Mouse (Mus musculus) lung, adult 2 months (tissue): ENCODE results near the gene Mettl1. TPM values are rescaled to one million over a fixed set of nuclear protein-coding genes. Genes with fewer than 3 reads are reported as not detected.
"Not testable (repeated sequence)": the region's sequence is repeated elsewhere in the genome, so short reads cannot be mapped to it uniquely, and the experiment has no call there.

Experiments
- DNase-seq: peaks from one replicate; pipeline ENCODE4 v3.0.0; 2022
- H3K4me1 ChIP-seq: fragments of 200-500 bp; 2 replicates; pipeline ENCODE4 v1.6.1; 2011; ENCODE audit warnings: low read length; ENCODE audit not compliant: control insufficient read depth, insufficient read depth
- H3K4me3 ChIP-seq: fragments of 200-500 bp; replicated peaks from 2 replicates; pipeline ENCODE3; 2011; ENCODE audit warnings: low read depth, mild to moderate bottlenecking, control low read depth, low read length; ENCODE audit errors: extremely low read depth
- CTCF ChIP-seq: fragments of 200-500 bp; IDR thresholded peaks from 2 replicates; pipeline ENCODE4 v1.5.1; 2011; ENCODE audit warnings: mild to moderate bottlenecking, low read length, control low read depth; ENCODE audit not compliant: insufficient read depth
- POLR2A ChIP-seq: fragments of 200-500 bp; IDR thresholded peaks from 2 replicates; pipeline ENCODE4 v1.6.1; 2011; ENCODE audit warnings: low read depth, mild to moderate bottlenecking, control low read depth, low read length, borderline replicate concordance; ENCODE audit errors: extremely low read depth
- WGBS: fragments of 180-500 bp; shearing (Covaris S2); methylation state at CpG from one replicate; pipeline ENCODE4 v1.1.7; 2018; 5-methylcytosine and 5-hydroxymethylcytosine counted together
- polyA plus RNA-seq: library from polyadenylated mRNA; depleted of rRNA; stranded (reverse); fragments of >200 nt; gene quantifications from 2 replicates; pipeline ENCODE4 v1.2.3, GENCODE M21; 2012

Mettl1 gene
- polyA plus RNA-seq, 1 experiment: 14.5 TPM

DNA sequence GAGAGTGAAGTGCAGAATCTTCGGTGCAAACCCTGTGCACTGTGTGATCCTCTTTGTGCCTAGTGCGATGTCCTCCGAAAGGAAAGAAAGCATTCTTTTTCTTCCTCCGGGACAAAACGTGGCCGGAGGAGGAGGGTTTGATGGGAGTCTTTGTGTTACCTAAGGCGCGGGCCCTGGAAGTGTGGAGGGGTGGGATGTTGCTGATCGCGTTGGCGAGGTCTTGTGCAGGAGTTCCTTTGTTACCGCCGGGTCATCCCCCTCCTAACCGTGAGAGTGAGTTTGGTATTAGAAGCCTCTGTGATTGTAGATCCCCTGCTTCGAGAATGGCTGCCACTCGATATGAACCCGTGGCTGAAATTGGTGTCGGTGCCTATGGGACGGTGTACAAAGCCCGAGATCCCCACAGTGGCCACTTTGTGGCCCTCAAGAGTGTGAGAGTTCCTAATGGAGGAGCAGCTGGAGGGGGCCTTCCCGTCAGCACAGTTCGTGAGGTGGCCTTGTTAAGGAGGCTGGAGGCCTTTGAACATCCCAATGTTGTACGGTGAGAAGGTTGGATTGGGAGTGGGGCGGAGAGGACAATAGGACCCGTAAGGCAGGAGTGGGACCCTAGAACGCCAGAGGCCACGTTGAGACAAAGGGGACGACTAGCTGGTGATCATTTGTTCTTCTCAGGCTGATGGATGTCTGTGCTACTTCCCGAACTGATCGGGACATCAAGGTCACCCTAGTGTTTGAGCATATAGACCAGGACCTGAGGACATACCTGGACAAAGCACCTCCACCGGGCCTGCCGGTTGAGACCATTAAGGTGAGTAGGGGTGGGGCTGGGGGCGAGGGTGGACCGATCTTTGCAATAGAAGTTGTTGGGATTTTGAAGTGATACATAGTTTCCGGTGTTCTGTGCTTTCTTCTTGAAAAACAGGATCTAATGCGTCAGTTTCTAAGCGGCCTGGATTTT lies 23.0 kb downstream of the Mettl1 start:
- Histone ChIP-seq H3K4me1 (peaks cover 12% of the 10 kb centered on the region; the same call in 1 of the 2 replicates), H3K4me3 (peak overlapping the region; percentile 84)
- peak; percentile 31 for DNase-seq
- 9% methylated on average over 37 of the region's 37 CpGs for WGBS
- no peak for TF ChIP-seq CTCF
- no peak for TF ChIP-seq POLR2A

GRCm38 (mm10) chr10:127065981-127066380 lies 24.8 kb downstream of the Mettl1 start:
- no peak for DNase-seq
- WGBS: 63% methylated on average over 9 of the region's 9 CpGs
- H3K4me1 ChIP-seq: peaks cover 12% of the 10 kb centered on the region; the same call in 1 of the 2 replicates
- TF ChIP-seq POLR2A (no peak), CTCF (no peak)
- H3K4me3 ChIP-seq: no peak overlapping the region

- no peak overlapping the region for H3K4me3 ChIP-seq
- WGBS: 91% methylated on average over 14 of the region's 14 CpGs
- peaks cover 12% of the 10 kb centered on the region; the same call in 1 of the 2 replicates for H3K4me1 ChIP-seq
- TF ChIP-seq CTCF (no peak), POLR2A (no peak)
- no peak for DNase-seq
Measured at GRCm38 (mm10) chr10:127066519-127067018, 25.4 kb downstream of the Mettl1 start.

DNA sequence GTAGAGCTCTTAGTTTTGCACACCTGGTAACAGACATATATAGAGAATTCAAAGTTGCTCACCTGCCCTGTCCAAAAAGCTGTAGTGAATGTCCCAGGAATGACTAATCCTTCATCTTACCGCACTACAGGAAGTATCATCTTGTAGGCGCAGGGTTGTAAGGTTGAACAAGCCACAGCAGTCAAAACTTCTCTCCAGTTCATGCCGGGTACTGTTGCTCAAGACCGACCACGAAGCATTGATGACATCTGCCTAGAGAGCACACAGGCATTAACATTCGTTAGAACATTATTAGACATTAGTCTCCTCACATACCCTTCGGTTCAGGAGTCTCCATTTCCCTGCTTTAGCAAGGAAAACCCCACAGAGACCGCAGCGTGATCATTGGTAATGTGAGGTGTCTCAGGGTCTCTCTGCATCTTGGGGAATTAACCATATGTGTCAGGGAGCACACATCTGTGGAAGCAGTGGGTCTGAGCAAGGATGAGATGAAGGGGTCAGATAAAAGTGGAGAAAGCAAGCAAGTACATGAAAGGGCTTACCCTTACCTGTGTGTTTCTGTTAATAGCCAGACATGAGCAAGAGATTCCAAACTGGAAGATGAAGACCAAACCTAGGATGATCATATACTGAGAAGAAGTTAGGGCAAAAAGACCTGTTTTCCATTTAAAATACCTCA lies 27.3 kb downstream of the Mettl1 start:
- Histone ChIP-seq H3K4me3 (no peak overlapping the region), H3K4me1 (peaks cover 12% of the 10 kb centered on the region; the same call in 1 of the 2 replicates)
- no peak for TF ChIP-seq CTCF
- no peak for TF ChIP-seq POLR2A
- 59% methylated on average over 9 of the region's 9 CpGs for WGBS
- no peak for DNase-seq

GRCm38 (mm10) chr10:127069281-127070189 lies 28.3 kb downstream of the Mettl1 start:
- TF ChIP-seq POLR2A: no peak
- no peak for TF ChIP-seq CTCF
- Histone ChIP-seq H3K4me1 (peaks cover 9% of the 10 kb centered on the region; the same call in 1 of the 2 replicates), H3K4me3 (peak overlapping the region; percentile 93)
- 5% methylated on average over 30 of the region's 30 CpGs for WGBS
- no peak for DNase-seq

- WGBS: under 1% methylated on average over 36 of the region's 36 CpGs
- TF ChIP-seq CTCF (no peak), POLR2A (peak; percentile 80; the same call in 1 of the 2 replicates)
- H3K4me1 ChIP-seq: peaks cover 6% of the 10 kb centered on the region; the same call in 1 of the 2 replicates
- peak within 1 kb of the TSS; percentile 93 for H3K4me3 ChIP-seq
- peak; percentile 76 for DNase-seq
Measured at GRCm38 (mm10) chr10:127070190-127071121, 29.2 kb downstream of the Mettl1 start, which contains the start of gene Tspan31. TSS of gene Tspan31 (minus strand) at chr10:127070264.

- WGBS: 66% methylated on average over 9 of the region's 9 CpGs
- Histone ChIP-seq H3K4me1 (peaks cover 6% of the 10 kb centered on the region; the same call in 1 of the 2 replicates), H3K4me3 (no peak overlapping the region)
- DNase-seq: no peak
- TF ChIP-seq CTCF (no peak), POLR2A (no peak)
Measured at GRCm38 (mm10) chr10:127071203-127071602, 30.0 kb downstream of the Mettl1 start.

DNA sequence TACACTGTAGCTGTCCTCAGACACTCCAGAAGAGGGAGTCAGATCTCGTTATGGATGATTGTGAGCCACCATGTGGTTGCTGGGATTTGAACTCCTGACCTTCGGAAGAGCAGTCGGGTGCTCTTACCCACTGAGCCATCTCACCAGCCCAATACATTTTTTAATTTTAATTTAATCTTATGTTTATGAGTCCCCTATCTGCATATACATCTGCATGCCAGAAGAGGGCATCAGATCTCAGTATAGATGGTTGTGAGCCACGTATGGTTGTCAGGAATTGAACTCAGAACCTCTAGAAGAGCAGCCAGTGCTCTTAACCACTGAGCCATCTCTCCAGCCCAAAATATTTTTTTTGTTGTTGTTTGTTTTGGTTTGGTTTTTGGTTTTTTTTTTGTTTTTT lies 31.1 kb downstream of the Mettl1 start:
- not testable (repeated sequence) for DNase-seq, H3K4me3 ChIP-seq, H3K4me1 ChIP-seq
- 78% methylated on average over 4 of the region's 4 CpGs for WGBS

- H3K4me3 ChIP-seq, H3K4me1 ChIP-seq, DNase-seq: not testable (repeated sequence)
- WGBS: 69% methylated on average over 2 of the region's 2 CpGs
Measured at GRCm38 (mm10) chr10:127072969-127073368, 31.8 kb downstream of the Mettl1 start.
